Mouse (Mus musculus): ENCODE results near the gene Tent5a. TPM values are rescaled to one million over a fixed set of nuclear protein-coding genes. Genes with fewer than 3 reads are reported as not detected.

The Tent5a gene
- polyA plus RNA-seq (2012; ENCODE audit: insufficient read depth, low replicate concordance) = 2.1 TPM in 1 of 2 replicates, not detected in the other

- Histone ChIP-seq H3K27me3 (replicated peaks) (peaks cover 5% of the 10 kb centered on the region), H3K9me3 (no peaks in the 10 kb centered on the region), H3K36me3 (replicated peaks; ENCODE audit: low read length) (peaks cover 16% of the 10 kb centered on the region), H3K4me1 (peaks cover 37% of the 10 kb centered on the region), H3K4me3 (replicated peaks) (peak within 1 kb of the TSS; percentile 91)
- TF ChIP-seq FLI1 (IDR thresholded peaks at IDR 0.05; ENCODE audit: low read length) = no peak
Observed at GRCm38 (mm10) chr9:85327242-85328211, at the start of gene Tent5a. Tent5a (minus strand) TSS chr9:85327348.

- no peaks in the 10 kb centered on the region for H3K36me3 ChIP-seq (replicated peaks; ENCODE audit: low read length)
- H3K27me3 ChIP-seq (replicated peaks) = no peaks in the 10 kb centered on the region
- no peaks in the 10 kb centered on the region for H3K9me3 ChIP-seq
- no peak overlapping the region for H3K4me3 ChIP-seq (replicated peaks)
- H3K4me1 ChIP-seq = 0 out of 2 replicates have a peak, but pooled peaks cover 3% of the 10 kb centered on the region
- TF ChIP-seq GATA1 (IDR thresholded peaks at IDR 0.05; ENCODE audit: borderline replicate concordance, low read length) (no peak), FLI1 (IDR thresholded peaks at IDR 0.05; ENCODE audit: low read length) (no peak)
Observed at GRCm38 (mm10) chr9:85376643-85377307, 49.6 kb upstream of the Tent5a start.

- Histone ChIP-seq H3K27me3 (replicated peaks) (no peaks in the 10 kb centered on the region), H3K36me3 (replicated peaks; ENCODE audit: low read length) (no peaks in the 10 kb centered on the region)
Observed at GRCm38 (mm10) chr9:85375152-85375551, 48.0 kb upstream of the Tent5a start.

GRCm38 (mm10) chr9:85372034-85372433 is 44.9 kb upstream of the Tent5a start:
- Histone ChIP-seq H3K36me3 (replicated peaks; ENCODE audit: low read length) (no peaks in the 10 kb centered on the region), H3K4me1 (0 out of 2 replicates have a peak, but pooled peaks cover 3% of the 10 kb centered on the region), H3K4me3 (replicated peaks) (no peak overlapping the region), H3K27me3 (replicated peaks) (no peaks in the 10 kb centered on the region), H3K9me3 (no peaks in the 10 kb centered on the region)
- TF ChIP-seq FLI1 (IDR thresholded peaks at IDR 0.05; ENCODE audit: low read length) (no peak), GATA1 (IDR thresholded peaks at IDR 0.05; ENCODE audit: borderline replicate concordance, low read length) (no peak)

More at GRCm38 (mm10) chr9:85375152-85375551, 48.0 kb upstream of the Tent5a start:
- Histone ChIP-seq H3K4me1 (0 out of 2 replicates have a peak, but pooled peaks cover 3% of the 10 kb centered on the region), H3K4me3 (replicated peaks) (no peak overlapping the region), H3K9me3 (no peaks in the 10 kb centered on the region)
- TF ChIP-seq FLI1 (IDR thresholded peaks at IDR 0.05; ENCODE audit: low read length) = no peak
- no peak for TF ChIP-seq GATA1 (IDR thresholded peaks at IDR 0.05; ENCODE audit: borderline replicate concordance, low read length)

- H3K27me3 ChIP-seq (replicated peaks) = no peaks in the 10 kb centered on the region
- H3K9me3 ChIP-seq = no peaks in the 10 kb centered on the region
- H3K36me3 ChIP-seq (replicated peaks; ENCODE audit: low read length) = no peaks in the 10 kb centered on the region
- no peaks in the 10 kb centered on the region for H3K4me1 ChIP-seq
- TF ChIP-seq FLI1 (IDR thresholded peaks at IDR 0.05; ENCODE audit: low read length) (no peak), GATA1 (IDR thresholded peaks at IDR 0.05; ENCODE audit: borderline replicate concordance, low read length) (no peak)
- no peak overlapping the region for H3K4me3 ChIP-seq (replicated peaks)
Observed at GRCm38 (mm10) chr9:85369512-85369911, 42.4 kb upstream of the Tent5a start.

- no peaks in the 10 kb centered on the region for H3K36me3 ChIP-seq (replicated peaks; ENCODE audit: low read length)
- no peaks in the 10 kb centered on the region for H3K27me3 ChIP-seq (replicated peaks)
- TF ChIP-seq GATA1 (IDR thresholded peaks at IDR 0.05; ENCODE audit: borderline replicate concordance, low read length) (no peak), FLI1 (IDR thresholded peaks at IDR 0.05; ENCODE audit: low read length) (no peak)
- H3K4me3 ChIP-seq (replicated peaks) = peak overlapping the region; percentile 69
- H3K4me1 ChIP-seq = peaks cover 5% of the 10 kb centered on the region
- H3K9me3 ChIP-seq = no peaks in the 10 kb centered on the region
Observed at GRCm38 (mm10) chr9:85357154-85357860, 30.2 kb upstream of the Tent5a start.

- no peak overlapping the region for H3K4me3 ChIP-seq (replicated peaks)
- H3K4me1 ChIP-seq = peaks cover 5% of the 10 kb centered on the region
- no peaks in the 10 kb centered on the region for H3K36me3 ChIP-seq (replicated peaks; ENCODE audit: low read length)
- H3K27me3 ChIP-seq (replicated peaks) = no peaks in the 10 kb centered on the region
- TF ChIP-seq GATA1 (IDR thresholded peaks at IDR 0.05; ENCODE audit: borderline replicate concordance, low read length) (no peak), FLI1 (IDR thresholded peaks at IDR 0.05; ENCODE audit: low read length) (no peak)
- H3K9me3 ChIP-seq = no peaks in the 10 kb centered on the region
Observed at GRCm38 (mm10) chr9:85355559-85355958, 28.4 kb upstream of the Tent5a start.

GRCm38 (mm10) chr9:85347823-85348523 is 20.8 kb upstream of the Tent5a start:
- H3K27me3 ChIP-seq (replicated peaks) = no peaks in the 10 kb centered on the region
- peaks cover under 1% of the 10 kb centered on the region; the same call in 1 of the 2 replicates for H3K4me1 ChIP-seq
- TF ChIP-seq FLI1 (IDR thresholded peaks at IDR 0.05; ENCODE audit: low read length) (no peak), GATA1 (IDR thresholded peaks at IDR 0.05; ENCODE audit: borderline replicate concordance, low read length) (no peak)
- H3K36me3 ChIP-seq (replicated peaks; ENCODE audit: low read length) = no peaks in the 10 kb centered on the region
- H3K4me3 ChIP-seq (replicated peaks) = no peak overlapping the region
- no peaks in the 10 kb centered on the region for H3K9me3 ChIP-seq

Data from megakaryocyte, embryonic 14.5 days (primary cell).